Mouse (Mus musculus) T-cell, adult 66 days (primary cell): Measurements from ENCODE around the gene Rps6ka5. TPM values are rescaled to one million over a fixed set of nuclear protein-coding genes. Genes with fewer than 3 reads are reported as not detected.

ENCODE experiments used
- total RNA-seq, 2 experiments: library from RNA; stranded (reverse); gene quantifications; 3 replicates in 1 of 2; 4 replicates in 1 of 2; pipeline ENCODE4 v1.2.4; 2023

Rps6ka5 gene
- total RNA-seq = 10 to 100 TPM; 15.8 to 22.0 TPM

DNA sequence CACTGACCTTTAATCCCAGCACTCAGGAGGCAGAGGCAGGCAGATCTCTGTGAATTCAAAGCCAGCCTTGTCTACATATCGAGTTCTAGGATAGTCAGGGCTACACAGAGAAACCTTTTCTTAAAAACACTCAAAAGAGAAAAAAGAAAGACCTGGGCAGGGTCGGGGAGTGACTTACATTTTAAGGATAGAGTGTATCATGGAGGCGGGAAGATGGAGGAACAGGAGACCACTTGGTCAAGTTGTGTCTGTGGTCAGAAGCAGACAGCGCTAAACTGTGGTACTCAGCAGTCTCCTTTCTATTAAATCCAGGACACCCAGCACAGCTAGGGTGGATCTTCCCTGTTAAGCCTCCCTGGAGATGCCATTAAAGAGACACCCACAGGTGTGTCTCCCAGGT is at the start of gene Rps6ka5:
Gene Rps6ka5 (minus strand): TSS at position 333 of the 400 bp plus-strand sequence.

DNA sequence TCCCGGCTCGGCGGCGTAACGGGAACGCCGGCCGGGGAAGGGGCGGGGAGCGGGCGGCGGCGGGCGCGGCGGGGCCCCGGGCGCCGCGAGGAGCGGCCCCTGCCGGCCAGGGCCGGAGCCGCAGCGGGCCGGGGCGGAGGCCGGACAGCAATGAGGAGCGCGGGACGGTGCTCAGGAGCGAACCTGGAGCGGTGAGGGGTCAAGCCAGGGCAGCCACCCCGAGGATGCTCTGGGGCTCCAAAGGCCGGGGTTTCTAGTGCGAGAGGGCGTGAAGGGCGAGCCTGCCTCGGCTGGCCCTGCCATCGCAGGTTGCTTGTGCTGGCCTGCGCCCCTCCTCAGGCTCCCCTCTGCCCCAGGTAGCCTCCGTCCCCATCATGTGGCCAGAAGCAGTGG is 206.0 kb downstream of the Rps6ka5 start, which contains the start of gene Ttc7b:
Gene Ttc7b (minus strand): TSS at position 33 of the 393 bp plus-strand sequence.

Other genes with a start within 250 kb of the Rps6ka5 start
- gene Ttc7b, start 206.2 kb downstream of the Rps6ka5 start, total RNA-seq = 10 to 100 TPM; 34.9 to 40.8 TPM
- 10 to 100 TPM in 1 of 2 experiments, 1 to 10 TPM in 1; 9.1 to 10.5 TPM for gene Dglucy, start 52.1 kb upstream of the Rps6ka5 start, total RNA-seq
- 10 to 100 TPM; 78.9 to 88.7 TPM for gene Gpr68, start 181.2 kb upstream of the Rps6ka5 start, total RNA-seq